Mouse (Mus musculus) adrenal gland, postnatal 14 days (tissue): ENCODE measurements around the gene Enpp3. TPM values are rescaled to one million over a fixed set of nuclear protein-coding genes. Genes with fewer than 3 reads are reported as not detected.

Experiments
- DNase-seq: peaks from one replicate; pipeline ENCODE4 v3.0.0; 2021; ENCODE audit warnings: mixed read lengths
- total RNA-seq: library from RNA; stranded (reverse); gene quantifications from 2 replicates; pipeline ENCODE4 v1.2.3, GENCODE M21; 2021

Enpp3 gene
- total RNA-seq, 1 experiment from 2014 or later, result 9.4 TPM

GRCm38 (mm10) chr10:24764640-24765039 lies 78.0 kb downstream of the Enpp3 start:
- DNase-seq, result no peak

- no peak for DNase-seq
Observed at GRCm38 (mm10) chr10:24763257-24763656, 79.4 kb downstream of the Enpp3 start.

GRCm38 (mm10) chr10:24758326-24758915 lies 84.2 kb downstream of the Enpp3 start:
- DNase-seq, result no peak

- DNase-seq, result no peak
Observed at GRCm38 (mm10) chr10:24754874-24755540, 87.6 kb downstream of the Enpp3 start.

GRCm38 (mm10) chr10:24754251-24754835 lies 88.3 kb downstream of the Enpp3 start:
- no peak for DNase-seq

- no peak for DNase-seq
Observed at GRCm38 (mm10) chr10:24753536-24754250, 88.9 kb downstream of the Enpp3 start.

GRCm38 (mm10) chr10:24742950-24743487 lies 99.6 kb downstream of the Enpp3 start:
- DNase-seq, result no peak

GRCm38 (mm10) chr10:24741229-24742198 lies 101.1 kb downstream of the Enpp3 start:
- no peak for DNase-seq

DNA sequence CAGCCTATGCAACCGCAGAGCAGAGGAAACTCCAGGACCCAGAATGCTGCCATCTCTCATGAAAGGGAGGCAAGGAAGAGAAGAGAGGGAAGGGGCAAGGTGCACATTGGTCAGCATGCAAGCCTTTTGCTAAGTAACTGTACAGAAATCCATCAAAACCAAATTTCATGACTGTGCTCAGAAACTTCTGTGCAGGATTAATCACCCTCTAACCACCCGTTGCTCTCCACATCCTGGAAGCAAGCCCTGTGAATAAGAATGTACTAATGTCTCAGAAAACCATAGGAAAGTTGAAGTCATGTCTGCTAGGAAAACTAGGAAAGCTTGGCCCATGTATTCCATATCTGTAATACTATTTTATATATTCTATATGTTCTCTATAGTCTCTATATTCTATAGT lies 103.5 kb downstream of the Enpp3 start:
- no peak for DNase-seq

DNA sequence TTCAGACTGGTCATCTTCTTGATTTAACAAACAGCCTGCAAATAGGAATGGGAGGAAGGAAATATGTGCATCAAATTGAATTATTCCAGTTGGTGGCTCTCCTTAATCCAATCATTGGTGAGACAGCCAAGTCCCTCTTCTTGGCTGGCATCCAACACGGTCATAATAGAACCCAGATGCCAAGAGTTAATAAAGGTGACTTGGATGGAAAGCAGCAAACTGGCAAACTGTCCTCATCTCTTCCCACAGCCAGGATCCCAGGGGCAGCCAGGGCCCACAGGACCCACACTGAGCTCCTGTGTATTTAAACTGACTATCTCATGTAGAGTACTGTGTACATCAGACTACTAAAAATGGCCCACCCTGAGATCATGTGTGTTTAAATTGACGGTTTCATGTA lies 104.2 kb downstream of the Enpp3 start:
- peak; percentile 6 for DNase-seq

- DNase-seq, result no peak
Observed at GRCm38 (mm10) chr10:24735027-24735777, 107.4 kb downstream of the Enpp3 start.

- no peak for DNase-seq
Observed at GRCm38 (mm10) chr10:24727478-24727877, 115.1 kb downstream of the Enpp3 start.

GRCm38 (mm10) chr10:24725197-24725596 lies 117.4 kb downstream of the Enpp3 start:
- no peak for DNase-seq

Other genes with a start within 250 kb of the Enpp3 start
- gene Ccn2, start 247.4 kb downstream of the Enpp3 start, total RNA-seq, result 34.8 and 45.0 TPM in 2 replicates
- 4.4 and 4.8 TPM in 2 replicates for gene Enpp1, start 130.7 kb downstream of the Enpp3 start, total RNA-seq
- gene Med23, start 27.2 kb upstream of the Enpp3 start, total RNA-seq, result 22.3 and 26.7 TPM in 2 replicates
- 9.5 and 122 TPM in 2 replicates for gene Arg1, start 84.7 kb upstream of the Enpp3 start, total RNA-seq